Mouse (Mus musculus) forebrain, embryonic 14.5 days (tissue): Measurements from ENCODE around the gene Tmem101. TPM values are rescaled to one million over a fixed set of nuclear protein-coding genes. Genes with fewer than 3 reads are reported as not detected.

Experiments
- ATAC-seq: fragments of 200-750 bp; cut with Nextera tagmentation; 2 replicates; pipeline ENCODE4 v1.8.0; 2017; ENCODE audit warnings: mild to moderate bottlenecking, moderate library complexity
- DNase-seq: peaks from one replicate; pipeline ENCODE4 v3.0.0-alpha.2; 2015; ENCODE audit warnings: low spot score
- H3K27ac ChIP-seq: fragments of 300-500 bp; sonication (generic); 2 replicates; pipeline ENCODE4 v1.5.1; 2014; ENCODE audit warnings: low read depth, mild to moderate bottlenecking, control low read depth, low read length, moderate library complexity
- H3K27me3 ChIP-seq: fragments of 300-500 bp; sonication (generic); replicated peaks from 2 replicates; pipeline ENCODE4 v1.6.1; 2014; ENCODE audit warnings: low read length, control low read depth, mixed read lengths; ENCODE audit not compliant: control insufficient read depth, insufficient read depth
- H3K36me3 ChIP-seq: fragments of 300-500 bp; sonication (generic); 2 replicates; pipeline ENCODE4 v1.6.1; 2014; ENCODE audit warnings: low read length, control low read depth; ENCODE audit not compliant: control insufficient read depth, insufficient read depth
- H3K4me1 ChIP-seq: fragments of 300-500 bp; sonication (generic); 2 replicates; pipeline ENCODE4 v1.6.1; 2014; ENCODE audit warnings: antibody characterized with exemption, low read length, control low read depth; ENCODE audit not compliant: control insufficient read depth, insufficient read depth
- H3K4me2 ChIP-seq: fragments of 300-500 bp; sonication (generic); 2 replicates; pipeline ENCODE4 v1.6.1; 2014; ENCODE audit warnings: mild to moderate bottlenecking, control low read depth, low read length
- H3K4me3 ChIP-seq: fragments of 300-500 bp; sonication (generic); 2 replicates; pipeline ENCODE4 v1.5.1; 2014; ENCODE audit warnings: low read depth, low read length, control low read depth
- H3K9ac ChIP-seq: fragments of 300-500 bp; sonication (generic); 2 replicates; pipeline ENCODE4 v1.6.1; 2014; ENCODE audit warnings: mild to moderate bottlenecking, low read length, control low read depth, moderate library complexity
- H3K9me3 ChIP-seq: fragments of 300-500 bp; sonication (generic); replicated peaks from 2 replicates; pipeline ENCODE4 v1.6.1; 2016; ENCODE audit warnings: low read length, control low read depth, mixed read lengths; ENCODE audit not compliant: control insufficient read depth
- WGBS: fragments of 180-500 bp; shearing (Covaris S2); extraction: QIAGEN DNeasy Blood & Tissue Kit; methylation state at CpG from one replicate; pipeline ENCODE4 v1.1.7; 2014; 5-methylcytosine and 5-hydroxymethylcytosine counted together
- polyA plus RNA-seq: library from polyadenylated mRNA; unstranded; fragments of >200 nt; fragmentation: Nextera tagmentation; extraction: Ambion mirVana; gene quantifications from 2 replicates; pipeline ENCODE4 v1.2.1, GENCODE M21; 2014

Tmem101 gene
- polyA plus RNA-seq, 1 experiment from 2014 or later: 32.5 TPM

- Histone ChIP-seq H3K4me3 (no peak overlapping the region), H3K4me1 (no peaks in the 10 kb centered on the region), H3K27ac (no peak overlapping the region), H3K9me3 (no peaks in the 10 kb centered on the region), H3K9ac (no peak overlapping the region), H3K27me3 (peaks cover 62% of the 10 kb centered on the region), H3K36me3 (no peaks in the 10 kb centered on the region), H3K4me2 (peak overlapping the region; percentile 31)
- WGBS: 24% methylated on average over 13 of the region's 13 CpGs
- no peak for ATAC-seq
- no peak for DNase-seq
Measured at GRCm38 (mm10) chr11:102144957-102145470, 11.2 kb downstream of the Tmem101 start.

- Histone ChIP-seq H3K4me2 (no peak overlapping the region), H3K27ac (no peak overlapping the region), H3K4me1 (0 out of 2 replicates have a peak, but pooled peaks cover 3% of the 10 kb centered on the region), H3K27me3 (peaks cover 45% of the 10 kb centered on the region), H3K9me3 (no peaks in the 10 kb centered on the region), H3K9ac (no peak overlapping the region), H3K4me3 (no peak overlapping the region), H3K36me3 (no peaks in the 10 kb centered on the region)
- WGBS: 71% methylated on average over 7 of the region's 7 CpGs
- ATAC-seq (no peak), DNase-seq (no peak)
Measured at GRCm38 (mm10) chr11:102142355-102142754, 13.8 kb downstream of the Tmem101 start.

GRCm38 (mm10) chr11:102140508-102140907 is 15.7 kb downstream of the Tmem101 start:
- H3K4me2 ChIP-seq: no peak overlapping the region
- H3K4me1 ChIP-seq: 0 out of 2 replicates have a peak, but pooled peaks cover 3% of the 10 kb centered on the region
- no peak for ATAC-seq
- no peak overlapping the region for H3K27ac ChIP-seq
- H3K9me3 ChIP-seq: no peaks in the 10 kb centered on the region
- peaks cover 26% of the 10 kb centered on the region for H3K27me3 ChIP-seq
- peak; percentile 76 for DNase-seq
- H3K4me3 ChIP-seq: no peak overlapping the region
- H3K9ac ChIP-seq: no peak overlapping the region
- H3K36me3 ChIP-seq: no peaks in the 10 kb centered on the region
- 5% methylated on average over 5 of the region's 5 CpGs for WGBS

DNA sequence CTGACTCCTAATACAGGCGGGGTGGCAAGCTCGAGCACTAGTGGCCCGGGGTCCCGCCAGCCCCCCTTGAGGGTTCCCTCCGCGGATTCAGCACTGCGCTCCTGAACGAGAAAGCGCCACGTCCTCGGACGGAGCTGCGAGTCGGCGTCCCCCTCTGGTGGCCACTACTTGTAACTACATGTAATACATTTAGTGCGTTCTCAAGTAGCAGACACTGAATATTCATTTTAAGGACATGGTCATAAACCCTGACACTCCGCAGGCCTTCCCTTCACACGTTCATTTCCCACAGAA is 17.8 kb downstream of the Tmem101 start:
- ATAC-seq: peak; percentile 66
- H3K9ac ChIP-seq: peak overlapping the region; percentile 35; the same call in 1 of the 2 replicates
- peaks cover 7% of the 10 kb centered on the region for H3K27me3 ChIP-seq
- H3K4me3 ChIP-seq: no peak overlapping the region
- peak overlapping the region; percentile 50 for H3K4me2 ChIP-seq
- WGBS: under 1% methylated on average over 18 of the region's 18 CpGs
- H3K4me1 ChIP-seq: 0 out of 2 replicates have a peak, but pooled peaks cover 3% of the 10 kb centered on the region
- no peak overlapping the region for H3K27ac ChIP-seq
- no peaks in the 10 kb centered on the region for H3K36me3 ChIP-seq
- DNase-seq: peak; percentile 88
- H3K9me3 ChIP-seq: no peaks in the 10 kb centered on the region

- H3K9me3 ChIP-seq: no peaks in the 10 kb centered on the region
- H3K27me3 ChIP-seq: 0 out of 2 replicates have a peak, but pooled peaks cover 2% of the 10 kb centered on the region
- DNase-seq (no peak), ATAC-seq (peak; percentile 40; the same call in 1 of the 2 replicates)
- 46% methylated on average over 13 of the region's 13 CpGs for WGBS
- H3K4me1 ChIP-seq: 0 out of 2 replicates have a peak, but pooled peaks cover 3% of the 10 kb centered on the region
- H3K9ac ChIP-seq: peak overlapping the region; percentile 35; the same call in 1 of the 2 replicates
- no peak overlapping the region for H3K27ac ChIP-seq
- H3K36me3 ChIP-seq: no peaks in the 10 kb centered on the region
- no peak overlapping the region for H3K4me3 ChIP-seq
- H3K4me2 ChIP-seq: peak overlapping the region; percentile 50
Measured at GRCm38 (mm10) chr11:102137625-102138446, 18.4 kb downstream of the Tmem101 start.

GRCm38 (mm10) chr11:102134516-102134915 is 21.7 kb downstream of the Tmem101 start:
- Histone ChIP-seq H3K9me3 (no peaks in the 10 kb centered on the region), H3K4me1 (0 out of 2 replicates have a peak, but pooled peaks cover 3% of the 10 kb centered on the region), H3K4me3 (no peak overlapping the region), H3K4me2 (no peak overlapping the region), H3K27ac (no peak overlapping the region), H3K9ac (no peak overlapping the region; the same call in 1 of the 2 replicates), H3K36me3 (no peaks in the 10 kb centered on the region), H3K27me3 (no peaks in the 10 kb centered on the region)
- WGBS: 23% methylated on average over 4 of the region's 4 CpGs
- peak; percentile 34 for DNase-seq
- ATAC-seq: no peak

DNA sequence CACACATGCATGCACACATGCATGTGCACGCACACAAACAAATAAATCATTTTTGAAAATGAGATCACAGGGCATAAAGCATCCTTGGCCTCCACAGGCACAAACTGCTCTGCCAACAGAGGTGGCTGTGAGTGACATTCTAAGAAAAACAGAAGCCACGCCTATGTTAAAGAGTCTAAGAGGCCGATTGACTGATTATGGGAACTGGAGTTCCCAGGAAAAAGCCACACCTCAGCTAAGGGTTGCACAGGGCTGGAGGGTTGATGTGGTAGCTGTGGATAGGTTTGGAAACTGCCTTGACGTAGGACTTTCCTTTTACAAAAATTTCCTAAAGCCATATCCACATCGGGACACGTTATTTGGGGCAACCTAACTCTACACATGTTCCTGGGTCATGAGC is 38.8 kb downstream of the Tmem101 start:
- H3K36me3 ChIP-seq: no peaks in the 10 kb centered on the region
- no peaks in the 10 kb centered on the region for H3K27me3 ChIP-seq
- H3K4me3 ChIP-seq: no peak overlapping the region
- DNase-seq (no peak), ATAC-seq (no peak)
- H3K27ac ChIP-seq: no peak overlapping the region
- H3K9ac ChIP-seq: no peak overlapping the region
- H3K4me1 ChIP-seq: no peaks in the 10 kb centered on the region
- 78% methylated on average over 6 of the region's 6 CpGs for WGBS
- no peaks in the 10 kb centered on the region for H3K9me3 ChIP-seq
- H3K4me2 ChIP-seq: no peak overlapping the region

DNA sequence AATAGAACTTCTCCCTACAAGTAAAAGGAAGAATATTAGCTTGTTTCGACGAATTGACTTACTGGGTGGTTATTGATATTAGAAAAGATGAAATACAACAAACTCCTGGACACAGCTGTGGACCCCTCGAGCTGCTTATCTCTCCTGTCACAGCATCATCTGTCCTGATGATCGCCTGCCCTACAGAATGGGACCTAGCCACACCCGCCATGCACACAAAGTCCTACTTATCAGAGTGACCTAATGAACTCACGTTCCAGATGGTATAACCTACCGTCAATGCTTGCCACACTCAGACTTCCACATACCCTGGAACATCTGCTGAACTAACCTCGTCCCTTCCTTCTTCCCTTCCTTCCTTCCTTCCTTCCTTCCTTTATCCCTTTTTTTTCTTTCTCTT is 40.0 kb downstream of the Tmem101 start:
- Histone ChIP-seq H3K36me3 (no peaks in the 10 kb centered on the region), H3K27ac (no peak overlapping the region), H3K9me3 (no peaks in the 10 kb centered on the region), H3K4me3 (no peak overlapping the region), H3K9ac (no peak overlapping the region), H3K27me3 (no peaks in the 10 kb centered on the region), H3K4me2 (no peak overlapping the region), H3K4me1 (no peaks in the 10 kb centered on the region)
- DNase-seq (no peak), ATAC-seq (no peak)
- 81% methylated on average over 8 of the region's 8 CpGs for whole genome bisulfite sequencing

GRCm38 (mm10) chr11:102111576-102111975 is 44.6 kb downstream of the Tmem101 start:
- Histone ChIP-seq H3K4me2 (no peak overlapping the region), H3K9ac (no peak overlapping the region), H3K9me3 (no peaks in the 10 kb centered on the region), H3K27me3 (peaks cover 25% of the 10 kb centered on the region), H3K27ac (no peak overlapping the region), H3K4me1 (no peaks in the 10 kb centered on the region), H3K4me3 (no peak overlapping the region), H3K36me3 (no peaks in the 10 kb centered on the region)
- no peak for ATAC-seq
- no peak for DNase-seq
- WGBS: 89% methylated on average over 5 of the region's 5 CpGs
